Mouse (Mus musculus) Muller cell, postnatal 12 days (primary cell): ENCODE measurements at regions not wholly inside any gene's neighbourhood (a gene's known extent, or its start where the extent isn't known, plus 50 kb on each side); places are given as distances from the start of the nearest gene placed in this dataset.

Experiments
- DNase-seq: peaks from one replicate; pipeline ENCODE4 v3.0.0-alpha.2; 2015; ENCODE audit errors: inconsistent ontology term

- peak; percentile 44 for DNase-seq
Measured at GRCm38 (mm10) chr8:113250264-113250663, 385.1 kb upstream of the Mon1b start.

GRCm38 (mm10) chr8:113254076-113254475 lies 381.3 kb upstream of the Mon1b start:
- peak; percentile 22 for DNase-seq

- DNase-seq: no peak
Measured at GRCm38 (mm10) chr8:113259477-113259876, 375.9 kb upstream of the Mon1b start.

GRCm38 (mm10) chr8:113263296-113263695 lies 372.1 kb upstream of the Mon1b start:
- peak; percentile 77 for DNase-seq

GRCm38 (mm10) chr8:113271262-113271661 lies 364.1 kb upstream of the Mon1b start:
- no peak for DNase-seq

GRCm38 (mm10) chr8:113300273-113300843 lies 335.0 kb upstream of the Mon1b start:
- no peak for DNase-seq

GRCm38 (mm10) chr8:113303426-113303825 lies 332.0 kb upstream of the Mon1b start:
- DNase-seq: peak; percentile 6

GRCm38 (mm10) chr8:113317169-113317568 lies 318.2 kb upstream of the Mon1b start:
- DNase-seq: peak; percentile 6

GRCm38 (mm10) chr8:113331576-113331975 lies 303.8 kb upstream of the Mon1b start:
- no peak for DNase-seq

- DNase-seq: no peak
Measured at GRCm38 (mm10) chr8:113341306-113341705, 294.1 kb upstream of the Mon1b start.

- DNase-seq: no peak
Measured at GRCm38 (mm10) chr8:113361900-113362299, 273.5 kb upstream of the Mon1b start.

GRCm38 (mm10) chr8:113364181-113364580 lies 271.2 kb upstream of the Mon1b start:
- DNase-seq: no peak

- DNase-seq: no peak
Measured at GRCm38 (mm10) chr8:113383517-113383916, 251.9 kb upstream of the Mon1b start.

GRCm38 (mm10) chr8:113383974-113384373 lies 251.4 kb upstream of the Mon1b start:
- peak; percentile 46 for DNase-seq

- no peak for DNase-seq
Measured at GRCm38 (mm10) chr8:113389504-113389903, 245.9 kb upstream of the Mon1b start.

GRCm38 (mm10) chr8:113390038-113390437 lies 245.3 kb upstream of the Mon1b start:
- no peak for DNase-seq

- no peak for DNase-seq
Measured at GRCm38 (mm10) chr8:113394319-113394718, 241.1 kb upstream of the Mon1b start.

GRCm38 (mm10) chr8:113405158-113405557 lies 230.2 kb upstream of the Mon1b start:
- no peak for DNase-seq

- no peak for DNase-seq
Measured at GRCm38 (mm10) chr8:113419352-113419751, 216.0 kb upstream of the Mon1b start.

- DNase-seq: no peak
Measured at GRCm38 (mm10) chr8:113422651-113423050, 212.7 kb upstream of the Mon1b start.

- DNase-seq: no peak
Measured at GRCm38 (mm10) chr8:113439088-113439487, 196.3 kb upstream of the Mon1b start.

GRCm38 (mm10) chr8:113454022-113454421 lies 181.4 kb upstream of the Mon1b start:
- DNase-seq: no peak

GRCm38 (mm10) chr8:113464625-113465024 lies 170.8 kb upstream of the Mon1b start:
- DNase-seq: no peak

GRCm38 (mm10) chr8:113465156-113465555 lies 170.2 kb upstream of the Mon1b start:
- no peak for DNase-seq
